Mouse (Mus musculus): Measurements from ENCODE around the gene Tmsb15l. TPM values are rescaled to one million over a fixed set of nuclear protein-coding genes. Genes with fewer than 3 reads are reported as not detected.

Gene Tmsb15l
- total and polyA plus RNA-seq, 3 experiments = not detected

DNA sequence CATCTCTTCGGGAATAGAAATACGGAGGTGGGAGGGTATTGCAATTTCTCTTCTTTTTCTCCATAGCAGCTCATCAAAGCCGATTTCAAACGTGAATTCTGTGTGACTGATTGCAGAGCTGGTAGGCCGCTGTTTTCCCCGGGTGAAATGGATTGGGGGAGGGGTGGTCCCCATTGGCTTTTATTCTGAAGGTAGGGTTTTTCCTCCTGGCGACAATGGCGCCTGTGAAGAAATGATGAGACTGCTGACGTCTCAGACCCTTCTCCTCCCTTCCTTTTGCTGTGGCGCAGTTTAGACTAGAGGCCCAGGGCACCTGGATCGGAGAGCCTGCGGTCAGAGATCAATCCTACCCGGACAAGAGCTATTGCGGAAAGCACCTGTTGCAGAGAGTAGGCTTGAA lies 17.0 kb upstream of the Tmsb15l start:
- Histone ChIP-seq H3K79me2 (ENCODE audit: control insufficient read depth, insufficient read depth, low read length, poor library complexity) (no peaks in the 10 kb centered on the region), H3K9me3 (replicated peaks; ENCODE audit: insufficient read depth, low read length) (no peaks in the 10 kb centered on the region), H3K36me3 (ENCODE audit: control insufficient read depth in 1 of 2, insufficient read depth in 2 of 2, low read length in 2 of 2) (peaks cover 0 to 20% of the 10 kb centered on the region in 2 experiments; a peak in 2 of 4 replicates), H3K27ac (ENCODE audit: control insufficient read depth, low read depth, low read length) (no peak overlapping the region), H3K9ac (ENCODE audit: control insufficient read depth, low read depth, low read length, poor library complexity, severe bottlenecking) (no peak overlapping the region), H3K4me3 (ENCODE audit: control insufficient read depth in 1 of 2, insufficient read depth in 1 of 2, low read depth in 2 of 2, low read length in 2 of 2) (no peak overlapping the region), H3K4me1 (ENCODE audit: control insufficient read depth in 1 of 2, insufficient read depth in 2 of 2, low read length in 2 of 2) (peaks cover 8 to 9% of the 10 kb centered on the region in 2 experiments; a peak in 3 of 4 replicates), H3K27me3 (ENCODE audit: control insufficient read depth in 1 of 2, insufficient read depth in 2 of 2, low read length in 2 of 2) (no peaks in the 10 kb centered on the region)
- TF ChIP-seq RAD21 (IDR thresholded peaks at IDR 0.05; ENCODE audit: low read depth, low read length) (no peak), NRF1 (IDR thresholded peaks at IDR 0.05; ENCODE audit: insufficient read depth, low read depth, low read length, poor library complexity, severe bottlenecking) (no peak), ZNF384 (IDR thresholded peaks at IDR 0.05; ENCODE audit: low read depth, low read length) (no peak), TCF12 (IDR thresholded peaks at IDR 0.05; ENCODE audit: low read depth, low read length) (no peak), POLR2A (IDR thresholded peaks at IDR 0.05; ENCODE audit: control insufficient read depth in 1 of 2, insufficient read depth in 1 of 2, low read depth in 1 of 2, low read length in 2 of 2, poor library complexity in 1 of 2) (no peak), MAX (IDR thresholded peaks at IDR 0.05; ENCODE audit: low read length) (no peak), ZKSCAN1 (IDR thresholded peaks at IDR 0.05; ENCODE audit: low read depth, low read length) (no peak), E2F4 (IDR thresholded peaks at IDR 0.05; ENCODE audit: borderline replicate concordance, low read depth, low read length) (no peak), BHLHE40 (IDR thresholded peaks at IDR 0.05; ENCODE audit: borderline replicate concordance, low read depth, low read length) (no peak), KAT2A (conservative IDR thresholded peaks at IDR 0.05; ENCODE audit: low read depth, low read length) (no peak)
- no peak for DNase-seq (ENCODE audit: low read depth, low spot score)

GRCm38 (mm10) chrX:136992978-136993547 lies 16.4 kb upstream of the Tmsb15l start, which contains the start of gene Zcchc18:
Gene Zcchc18 (plus strand): TSS chrX:136993155.
- TF ChIP-seq NELFE (IDR thresholded peaks at IDR 0.05; ENCODE audit: low read depth, low read length) = no peak
- no peak for TF ChIP-seq HCFC1 (IDR thresholded peaks at IDR 0.05; ENCODE audit: low read depth, low read length)
- no peak for TF ChIP-seq SIN3A (IDR thresholded peaks at IDR 0.05; ENCODE audit: low read length)
- no peak for TF ChIP-seq POLR2AphosphoS2 (IDR thresholded peaks at IDR 0.05; ENCODE audit: low read length)
- TF ChIP-seq MEF2A (IDR thresholded peaks at IDR 0.05; ENCODE audit: extremely low read depth, insufficient replicate concordance, low read depth, low read length, poor library complexity, severe bottlenecking) = no peak
- no peak for TF ChIP-seq TCF12 (IDR thresholded peaks at IDR 0.05; ENCODE audit: low read depth, low read length)
- TF ChIP-seq MAX (IDR thresholded peaks at IDR 0.05; ENCODE audit: low read length) = no peak
- no peak for TF ChIP-seq UBTF (IDR thresholded peaks at IDR 0.05; ENCODE audit: borderline replicate concordance, insufficient read depth, low read depth, low read length)
- TF ChIP-seq ZNF384 (IDR thresholded peaks at IDR 0.05; ENCODE audit: low read depth, low read length) = no peak
- no peak for TF ChIP-seq ETS1 (IDR thresholded peaks at IDR 0.05; ENCODE audit: low read depth, low read length)
- TF ChIP-seq ZKSCAN1 (IDR thresholded peaks at IDR 0.05; ENCODE audit: low read depth, low read length) = no peak
- TF ChIP-seq NRF1 (IDR thresholded peaks at IDR 0.05; ENCODE audit: insufficient read depth, low read depth, low read length, poor library complexity, severe bottlenecking) = no peak
- TF ChIP-seq CTCF (IDR thresholded peaks at IDR 0.05 in 2 of 3, conservative IDR thresholded peaks at IDR 0.05 in 1 of 3; ENCODE audit: control insufficient read depth in 1 of 3, insufficient read depth in 1 of 3, low read depth in 2 of 3, low read length in 3 of 3, poor library complexity in 1 of 3, severe bottlenecking in 1 of 3) = no peak
- TF ChIP-seq ELF1 (IDR thresholded peaks at IDR 0.05; ENCODE audit: low read depth, low read length) = no peak
- Histone ChIP-seq H3K4me3 (ENCODE audit: control insufficient read depth in 1 of 2, insufficient read depth in 1 of 2, low read depth in 2 of 2, low read length in 2 of 2) (no peak within 1 kb of the TSS), H3K9ac (ENCODE audit: control insufficient read depth, low read depth, low read length, poor library complexity, severe bottlenecking) (no peak within 1 kb of the TSS), H3K27me3 (ENCODE audit: control insufficient read depth in 1 of 2, insufficient read depth in 2 of 2, low read length in 2 of 2) (no peaks in the 10 kb centered on the region), H3K4me1 (ENCODE audit: control insufficient read depth in 1 of 2, insufficient read depth in 2 of 2, low read length in 2 of 2) (peaks cover 8 to 9% of the 10 kb centered on the region in 2 experiments; a peak in 3 of 4 replicates), H3K27ac (ENCODE audit: control insufficient read depth, low read depth, low read length) (no peak within 1 kb of the TSS), H3K79me2 (ENCODE audit: control insufficient read depth, insufficient read depth, low read length, poor library complexity) (no peaks in the 10 kb centered on the region), H3K9me3 (replicated peaks; ENCODE audit: insufficient read depth, low read length) (no peaks in the 10 kb centered on the region), H3K36me3 (ENCODE audit: control insufficient read depth in 1 of 2, insufficient read depth in 2 of 2, low read length in 2 of 2) (peaks cover 0 to 17% of the 10 kb centered on the region in 2 experiments; a peak in 2 of 4 replicates)
- no peak for DNase-seq (ENCODE audit: low read depth, low spot score)
